Mouse (Mus musculus) heart, embryonic 14.5 days (tissue): ENCODE results near the gene Macrod2. TPM values are rescaled to one million over a fixed set of nuclear protein-coding genes. Genes with fewer than 3 reads are reported as not detected.

Experiments
- ATAC-seq: fragments of 200-750 bp; cut with Nextera tagmentation; 2 replicates; pipeline ENCODE4 v1.8.0; 2017; ENCODE audit warnings: low read depth, moderate TSS enrichment; ENCODE audit not compliant: insufficient number of reproducible peaks, insufficient read depth, low FRiP score
- H3K27ac ChIP-seq, 2 experiments: fragments of 200-500 bp in 1 of 2; fragments of 300-500 bp in 1 of 2; sonication (generic) in 1 of 2; replicated peaks in 1 of 2; 2 replicates each; pipeline ENCODE4 v1.5.1; 2012 to 2014; ENCODE audit warnings: low read depth in 2 of 2, low read length in 2 of 2, control low read depth in 1 of 2, mild to moderate bottlenecking in 1 of 2, mixed read lengths in 1 of 2; ENCODE audit not compliant: control insufficient read depth in 1 of 2, insufficient read depth in 1 of 2
- H3K27me3 ChIP-seq: fragments of 300-500 bp; sonication (generic); 2 replicates; pipeline ENCODE4 v1.6.1; 2014; ENCODE audit warnings: mild to moderate bottlenecking, low read length, control low read depth; ENCODE audit not compliant: control insufficient read depth, insufficient read depth
- H3K36me3 ChIP-seq: fragments of 300-500 bp; sonication (generic); 2 replicates; pipeline ENCODE4 v1.6.1; 2014; ENCODE audit warnings: mild to moderate bottlenecking, control low read depth, low read length, mixed read lengths; ENCODE audit not compliant: control insufficient read depth, insufficient read depth
- H3K4me1 ChIP-seq, 2 experiments: fragments of 200-500 bp in 1 of 2; fragments of 300-500 bp in 1 of 2; sonication (generic) in 1 of 2; 2 replicates each; pipeline ENCODE4 v1.6.1; 2012 to 2014; ENCODE audit warnings: low read length in 2 of 2, control low read depth in 1 of 2, mixed read lengths in 1 of 2; ENCODE audit not compliant: control insufficient read depth in 2 of 2, insufficient read depth in 2 of 2
- H3K4me2 ChIP-seq: fragments of 300-500 bp; sonication (generic); 2 replicates; pipeline ENCODE4 v1.6.1; 2014; ENCODE audit warnings: mild to moderate bottlenecking, low read length
- H3K4me3 ChIP-seq, 2 experiments: fragments of 200-500 bp in 1 of 2; fragments of 300-500 bp in 1 of 2; sonication (generic) in 1 of 2; 2 replicates each; pipeline ENCODE4 v1.5.1; 2012 to 2014; ENCODE audit warnings: low read length in 2 of 2, mild to moderate bottlenecking in 2 of 2, control low read depth in 1 of 2, low read depth in 1 of 2, moderate library complexity in 1 of 2; ENCODE audit not compliant: control insufficient read depth in 1 of 2, insufficient read depth in 1 of 2
- H3K9ac ChIP-seq: fragments of 300-500 bp; sonication (generic); 2 replicates; pipeline ENCODE4 v1.6.1; 2014; ENCODE audit warnings: mild to moderate bottlenecking, low read length
- H3K9me3 ChIP-seq: fragments of 300-500 bp; sonication (generic); 2 replicates; pipeline ENCODE4 v1.6.1; 2016; ENCODE audit warnings: low read length, control low read depth; ENCODE audit not compliant: control insufficient read depth
- WGBS: fragments of 180-500 bp; shearing (Covaris S2); extraction: QIAGEN DNeasy Blood & Tissue Kit; methylation state at CpG from one replicate; pipeline ENCODE4 v1.1.7; 2014; 5-methylcytosine and 5-hydroxymethylcytosine counted together
- polyA plus RNA-seq: library from polyadenylated mRNA; unstranded; fragments of >200 nt; fragmentation: Nextera tagmentation; extraction: Ambion mirVana; gene quantifications from 2 replicates; pipeline ENCODE4 v1.2.1, GENCODE M21; 2014

The Macrod2 gene
- polyA plus RNA-seq, 1 experiment from 2014 or later = 21.3 TPM

DNA sequence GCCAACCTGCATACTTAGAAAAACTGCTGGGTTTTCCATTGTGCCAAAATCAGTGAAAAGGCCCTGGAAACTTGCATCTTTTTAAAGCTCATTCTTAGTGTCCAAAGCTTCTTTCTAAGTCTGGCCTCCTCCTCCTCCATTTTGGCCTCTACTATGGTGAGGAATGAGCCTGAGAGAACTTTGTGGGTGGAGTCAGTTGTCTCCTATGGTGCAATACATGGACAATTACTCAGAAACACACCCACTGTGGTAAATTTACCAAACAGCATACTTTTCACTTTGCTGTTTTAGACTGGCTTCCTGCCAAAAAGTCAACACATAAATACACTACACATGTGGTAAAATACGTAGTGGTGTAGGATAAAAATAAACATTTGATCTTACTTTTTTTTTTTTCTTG is 1024.7 kb downstream of the Macrod2 start:
- no peak overlapping the region for H3K27ac ChIP-seq
- no peaks in the 10 kb centered on the region for H3K4me1 ChIP-seq
- ATAC-seq = no peak
- H3K27me3 ChIP-seq = no peaks in the 10 kb centered on the region
- no peaks in the 10 kb centered on the region for H3K36me3 ChIP-seq
- 53% methylated on average over 1 of the region's 1 CpGs for WGBS
- no peak overlapping the region for H3K4me2 ChIP-seq
- H3K4me3 ChIP-seq = no peak overlapping the region
- H3K9me3 ChIP-seq = no peaks in the 10 kb centered on the region
- H3K9ac ChIP-seq = no peak overlapping the region

DNA sequence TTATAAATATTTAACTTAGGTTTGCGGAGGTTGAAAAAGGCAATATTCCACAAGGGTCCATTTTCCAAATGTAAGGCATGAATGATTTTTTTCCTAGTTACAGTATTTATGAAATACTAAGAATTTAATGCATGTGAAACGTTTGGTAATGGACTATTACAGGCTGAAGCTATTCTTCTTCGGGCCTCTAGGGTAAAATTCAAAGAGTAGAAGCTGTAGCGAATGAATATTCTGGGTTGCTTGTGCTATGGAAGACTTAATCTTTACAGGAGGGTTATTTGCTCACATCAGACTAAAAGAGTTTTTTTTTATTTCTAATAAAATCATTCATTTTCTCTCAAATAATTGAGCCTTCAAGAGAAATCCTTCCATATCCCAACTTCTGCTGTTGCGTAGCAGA is 1039.0 kb downstream of the Macrod2 start:
- H3K27me3 ChIP-seq = no peaks in the 10 kb centered on the region
- no peak overlapping the region for H3K27ac ChIP-seq
- no peaks in the 10 kb centered on the region for H3K4me1 ChIP-seq
- no peak overlapping the region for H3K4me2 ChIP-seq
- no peaks in the 10 kb centered on the region for H3K36me3 ChIP-seq
- no peak for ATAC-seq
- no peak overlapping the region for H3K9ac ChIP-seq
- no peaks in the 10 kb centered on the region for H3K9me3 ChIP-seq
- H3K4me3 ChIP-seq = no peak overlapping the region
- 84% methylated on average over 5 of the region's 5 CpGs for WGBS

- Histone ChIP-seq H3K27ac (no peak overlapping the region), H3K27me3 (no peaks in the 10 kb centered on the region), H3K9ac (no peak overlapping the region), H3K4me1 (no peaks in the 10 kb centered on the region), H3K4me2 (no peak overlapping the region), H3K4me3 (no peak overlapping the region), H3K9me3 (no peaks in the 10 kb centered on the region), H3K36me3 (no peaks in the 10 kb centered on the region)
- ATAC-seq = no peak
- WGBS = 72% methylated on average over 16 of the region's 16 CpGs
Observed at GRCm38 (mm10) chr2:141434731-141435570, 1039.8 kb downstream of the Macrod2 start.

GRCm38 (mm10) chr2:141441896-141442295 is 1046.8 kb downstream of the Macrod2 start:
- Histone ChIP-seq H3K27ac (no peak overlapping the region), H3K9ac (no peak overlapping the region), H3K4me2 (no peak overlapping the region), H3K9me3 (no peaks in the 10 kb centered on the region), H3K4me1 (no peaks in the 10 kb centered on the region), H3K27me3 (no peaks in the 10 kb centered on the region), H3K4me3 (no peak overlapping the region), H3K36me3 (no peaks in the 10 kb centered on the region)
- WGBS = 58% methylated on average over 2 of the region's 2 CpGs
- ATAC-seq = no peak

DNA sequence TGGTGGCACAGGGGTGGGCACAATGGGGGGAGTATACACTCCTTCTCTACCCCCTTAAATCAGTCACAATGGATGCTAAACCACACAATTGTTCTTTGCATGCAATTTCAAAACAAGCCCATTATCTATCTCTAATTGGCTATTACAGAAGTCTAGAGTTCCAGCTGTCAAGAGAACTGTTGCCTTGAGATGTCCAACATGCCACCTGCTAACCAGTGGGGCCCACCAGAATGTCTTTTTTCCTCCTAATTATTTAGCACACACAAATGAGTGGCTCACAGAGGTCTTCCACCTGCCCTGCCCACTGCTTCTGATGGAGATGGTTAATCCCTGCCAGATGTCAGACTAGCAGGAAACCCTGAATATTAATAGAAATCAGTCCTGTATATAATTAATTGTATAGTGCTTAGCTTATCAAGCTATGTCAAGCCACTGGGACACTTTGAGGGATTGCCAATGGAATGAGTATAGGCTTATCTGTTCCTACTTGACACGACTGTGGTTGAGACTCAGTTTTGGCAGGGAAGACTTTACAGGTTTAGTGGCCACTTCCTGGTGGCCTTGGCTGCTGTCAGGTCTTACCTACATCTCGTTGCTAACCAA is 1054.1 kb downstream of the Macrod2 start:
- H3K9me3 ChIP-seq = no peaks in the 10 kb centered on the region
- no peak for ATAC-seq
- H3K9ac ChIP-seq = no peak overlapping the region
- H3K4me2 ChIP-seq = no peak overlapping the region
- no peaks in the 10 kb centered on the region for H3K36me3 ChIP-seq
- H3K4me1 ChIP-seq = no peaks in the 10 kb centered on the region
- WGBS = 23% methylated on average over 2 of the region's 2 CpGs
- no peak overlapping the region for H3K27ac ChIP-seq
- H3K27me3 ChIP-seq = no peaks in the 10 kb centered on the region
- H3K4me3 ChIP-seq = no peak overlapping the region

- Histone ChIP-seq H3K9me3 (no peaks in the 10 kb centered on the region), H3K4me3 (no peak overlapping the region), H3K27ac (no peak overlapping the region), H3K4me1 (no peaks in the 10 kb centered on the region), H3K9ac (no peak overlapping the region), H3K4me2 (no peak overlapping the region), H3K36me3 (no peaks in the 10 kb centered on the region), H3K27me3 (no peaks in the 10 kb centered on the region)
- 90% methylated on average over 1 of the region's 1 CpGs for WGBS
- no peak for ATAC-seq
Observed at GRCm38 (mm10) chr2:141463946-141464345, 1068.8 kb downstream of the Macrod2 start.

DNA sequence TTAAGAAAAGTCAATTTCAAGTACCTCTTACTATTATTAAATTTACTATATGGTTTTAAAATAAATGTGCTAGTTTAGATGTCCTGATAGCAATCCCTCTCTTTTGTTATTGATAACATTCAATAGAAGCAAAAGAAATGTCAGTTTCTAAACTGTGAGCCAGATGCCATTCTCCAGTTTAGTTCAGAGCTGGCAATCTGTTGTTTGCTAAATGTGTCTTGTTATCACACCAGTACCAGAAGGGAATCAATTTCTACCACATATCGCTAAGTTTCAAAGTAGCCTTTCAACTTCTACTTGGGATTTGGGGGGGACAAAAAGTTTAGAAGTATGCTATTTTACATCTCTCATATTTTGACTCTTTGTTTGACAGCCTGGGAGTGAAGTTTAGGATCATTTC is 1077.7 kb downstream of the Macrod2 start:
- ATAC-seq = no peak
- whole genome bisulfite sequencing = 82% methylated on average over 1 of the region's 1 CpGs
- no peaks in the 10 kb centered on the region for H3K4me1 ChIP-seq
- H3K27me3 ChIP-seq = no peaks in the 10 kb centered on the region
- H3K36me3 ChIP-seq = no peaks in the 10 kb centered on the region
- no peaks in the 10 kb centered on the region for H3K9me3 ChIP-seq
- H3K4me2 ChIP-seq = no peak overlapping the region
- H3K27ac ChIP-seq = no peak overlapping the region
- no peak overlapping the region for H3K9ac ChIP-seq
- no peak overlapping the region for H3K4me3 ChIP-seq
